Mouse (Mus musculus) urinary bladder, postnatal 25 days (tissue): Measurements from ENCODE around the gene Lmx1a.

ENCODE experiments used
- DNase-seq: peaks from one replicate; pipeline ENCODE4 v3.0.0; 2022; ENCODE audit warnings: low spot score

The Lmx1a gene

GRCm38 (mm10) chr1:167689232-167689261 lies at the start of gene Lmx1a:
TSS of gene Lmx1a (plus strand) at chr1:167689237.
- no peak for DNase-seq

DNA sequence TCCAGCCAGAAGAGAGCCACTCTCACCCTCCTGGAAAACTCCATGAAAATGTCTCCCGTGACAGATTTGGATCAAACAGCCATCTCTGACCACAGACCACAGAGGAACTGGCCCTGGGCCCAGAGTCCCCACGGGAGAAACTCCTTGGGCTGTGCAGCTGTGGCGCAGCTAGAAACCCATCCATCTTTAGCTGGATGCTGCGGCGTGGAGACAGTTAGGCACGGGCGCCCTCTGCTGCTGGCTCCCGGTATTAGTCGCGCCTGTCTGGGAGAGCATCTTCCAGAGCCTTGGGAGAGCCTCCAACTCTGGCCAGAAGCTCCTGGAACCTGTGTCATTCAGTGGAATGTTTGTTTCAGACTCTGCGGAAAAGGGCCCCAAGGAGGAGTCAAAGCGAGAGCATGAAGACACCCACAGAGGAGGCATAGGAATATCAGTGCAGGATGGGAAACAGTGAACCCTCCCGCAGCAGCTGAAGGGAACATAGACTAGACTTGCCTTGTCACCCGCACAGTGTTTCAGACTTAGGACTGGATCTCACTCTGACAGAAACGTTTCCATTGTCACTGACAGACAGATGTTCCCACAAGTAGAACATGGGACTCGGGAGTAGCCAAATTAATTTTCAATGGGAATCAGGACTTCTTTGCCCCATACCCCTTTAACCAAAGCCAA lies 44.0 kb upstream of the Lmx1a start:
- peak; percentile 82 for DNase-seq

GRCm38 (mm10) chr1:167648670-167649069 lies 40.4 kb upstream of the Lmx1a start:
- no peak for DNase-seq

DNA sequence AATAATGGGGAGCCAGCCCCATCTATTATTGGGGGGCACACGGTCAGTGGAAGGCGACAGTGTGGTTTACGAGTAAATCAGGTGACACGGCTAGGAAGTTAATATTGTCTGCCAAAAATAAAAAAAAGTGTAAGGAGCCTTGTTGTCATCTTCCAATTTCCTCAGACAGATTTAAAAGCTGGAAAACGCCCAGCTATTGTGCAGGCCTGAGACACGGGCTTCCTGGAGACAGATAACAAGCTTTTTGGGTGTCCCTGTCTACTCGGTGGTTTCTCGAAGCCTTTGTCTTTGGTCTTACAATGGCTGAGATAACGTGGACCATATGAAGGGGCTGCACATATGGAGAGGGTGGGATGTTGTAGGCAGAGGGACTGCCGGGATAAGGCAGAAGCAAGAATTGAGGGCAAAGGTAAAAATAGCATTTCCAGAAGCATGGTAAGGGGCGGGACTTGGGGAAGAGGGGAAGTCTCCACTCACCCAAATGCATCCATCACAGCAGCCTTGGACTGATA lies 39.9 kb upstream of the Lmx1a start:
- DNase-seq: no peak

- DNase-seq: no peak
Observed at GRCm38 (mm10) chr1:167652336-167652735, 36.7 kb upstream of the Lmx1a start.

DNA sequence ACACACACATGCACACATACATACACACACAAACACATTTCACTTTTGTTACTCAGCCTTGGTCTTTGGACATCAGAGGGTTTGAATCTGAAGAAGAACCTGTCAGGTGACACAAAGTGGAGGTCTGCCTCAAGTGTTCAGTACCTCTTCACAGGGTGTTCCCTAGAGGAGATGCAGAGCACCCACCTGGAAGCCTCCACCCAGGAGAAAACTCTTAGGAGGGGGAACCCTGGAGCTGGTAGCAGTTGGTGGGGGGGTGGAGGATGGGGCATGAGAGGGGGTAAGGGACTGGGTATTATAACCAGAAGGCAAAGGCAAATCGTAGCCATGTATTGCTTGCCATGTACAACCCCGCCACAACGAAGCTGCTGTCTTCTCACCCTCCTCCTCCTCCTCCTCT lies 30.0 kb upstream of the Lmx1a start:
- no peak for DNase-seq

- peak; percentile 32 for DNase-seq
Observed at GRCm38 (mm10) chr1:167660521-167661101, 28.4 kb upstream of the Lmx1a start.

DNA sequence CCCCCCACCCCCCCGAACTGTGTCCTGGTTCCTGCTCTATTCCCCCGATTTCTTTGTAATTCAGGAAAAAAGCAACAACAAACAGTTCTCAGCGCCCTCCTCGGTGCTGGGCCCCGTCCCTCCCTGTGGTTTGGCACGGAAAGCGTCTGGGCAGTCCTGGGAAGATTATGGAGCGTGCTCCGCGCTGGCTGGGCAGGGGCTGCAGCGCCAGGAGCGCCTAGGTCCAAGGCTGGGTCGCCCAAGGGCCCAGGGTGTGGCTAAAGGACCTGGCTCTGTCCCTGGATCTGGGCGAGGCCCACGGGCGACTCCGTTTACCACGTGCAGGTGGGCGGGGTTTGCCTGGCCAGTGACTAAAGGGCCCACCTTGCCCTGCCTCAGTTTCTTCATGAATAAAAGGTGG lies 27.9 kb upstream of the Lmx1a start:
- peak; percentile 6 for DNase-seq

DNA sequence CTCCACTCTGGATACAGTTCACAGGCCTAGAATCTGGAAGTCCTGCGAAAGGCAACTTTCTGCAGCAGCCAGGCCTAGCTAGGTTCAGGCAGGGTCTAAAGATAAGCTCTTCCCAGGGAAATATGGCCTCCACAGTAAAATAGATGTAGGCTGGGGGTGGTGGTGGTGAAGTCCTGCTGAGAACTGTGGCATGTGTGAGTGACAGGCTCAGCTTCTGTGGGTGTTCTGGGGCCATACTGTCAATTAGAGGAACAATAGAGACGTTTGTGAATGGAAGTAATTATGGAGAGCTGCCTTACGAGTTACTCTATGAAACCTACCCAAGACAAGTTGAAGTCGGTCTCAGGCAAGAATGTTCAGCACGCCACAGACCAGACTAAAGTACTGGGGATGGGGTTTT lies 25.9 kb upstream of the Lmx1a start:
- no peak for DNase-seq

DNA sequence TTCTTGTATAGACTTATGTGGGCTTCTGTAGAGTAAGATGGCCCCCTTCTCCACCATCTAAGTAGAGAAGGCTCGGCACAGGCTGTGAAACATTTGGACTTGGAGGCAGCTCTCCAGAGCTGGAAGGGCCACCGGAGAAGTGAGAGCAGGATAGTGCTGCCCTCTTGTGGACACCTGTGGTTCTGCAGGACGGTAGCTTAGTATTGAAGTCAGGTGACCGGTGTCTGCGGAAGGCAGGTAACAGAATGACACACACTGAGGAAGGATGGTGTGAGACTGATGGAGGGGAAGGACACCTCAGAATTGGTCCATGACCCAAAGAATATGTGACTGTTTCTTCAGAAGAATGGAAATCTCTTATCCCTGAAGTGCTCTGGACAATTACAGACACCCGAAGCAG lies 19.2 kb upstream of the Lmx1a start:
- DNase-seq: peak; percentile 54

DNA sequence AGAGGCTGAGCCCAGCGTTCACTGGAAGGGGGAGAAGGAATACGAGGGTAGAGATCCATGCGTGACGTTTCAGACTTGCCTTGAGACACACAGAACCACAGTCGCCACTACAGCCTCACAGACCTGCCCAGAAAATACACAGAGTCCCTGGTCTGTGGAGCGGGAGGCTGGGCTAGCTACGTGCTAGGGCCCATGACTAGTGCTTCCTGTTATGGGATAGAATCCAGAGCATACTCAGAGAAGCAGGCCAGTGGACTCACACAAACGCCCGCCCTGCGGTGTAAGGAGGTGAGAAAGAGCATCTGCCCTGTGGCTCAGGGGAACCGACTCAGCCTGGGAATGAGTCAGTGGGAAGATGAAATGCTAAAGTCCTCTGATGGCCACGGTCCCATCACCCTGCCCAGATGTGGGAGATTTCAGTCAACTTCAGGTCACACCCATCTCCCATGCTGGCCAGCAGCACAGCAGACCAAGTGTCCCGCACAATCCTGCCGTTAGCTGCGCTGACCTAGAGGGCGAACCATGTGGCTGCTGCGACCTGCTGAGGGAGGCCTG lies 16.5 kb upstream of the Lmx1a start:
- no peak for DNase-seq

- no peak for DNase-seq
Observed at GRCm38 (mm10) chr1:167679061-167679460, 10.0 kb upstream of the Lmx1a start.

DNA sequence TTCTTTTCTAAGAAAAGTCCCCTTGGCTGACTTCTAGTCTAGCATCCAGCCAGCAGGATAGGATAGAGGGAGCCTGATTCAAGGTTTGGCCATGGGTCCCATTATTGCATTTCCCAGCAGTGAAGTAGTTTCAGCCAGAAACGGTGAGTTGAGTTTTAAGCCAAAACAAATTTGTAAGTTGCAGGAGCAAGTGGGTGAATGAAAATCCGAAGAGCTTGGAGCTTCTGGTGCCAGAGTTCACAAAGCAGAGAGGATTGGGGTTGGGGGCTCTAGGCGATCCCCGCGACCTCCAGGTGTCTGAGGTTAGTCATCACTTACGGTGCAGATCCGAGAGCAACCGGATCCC lies 1.1 kb upstream of the Lmx1a start:
- no peak for DNase-seq

DNA sequence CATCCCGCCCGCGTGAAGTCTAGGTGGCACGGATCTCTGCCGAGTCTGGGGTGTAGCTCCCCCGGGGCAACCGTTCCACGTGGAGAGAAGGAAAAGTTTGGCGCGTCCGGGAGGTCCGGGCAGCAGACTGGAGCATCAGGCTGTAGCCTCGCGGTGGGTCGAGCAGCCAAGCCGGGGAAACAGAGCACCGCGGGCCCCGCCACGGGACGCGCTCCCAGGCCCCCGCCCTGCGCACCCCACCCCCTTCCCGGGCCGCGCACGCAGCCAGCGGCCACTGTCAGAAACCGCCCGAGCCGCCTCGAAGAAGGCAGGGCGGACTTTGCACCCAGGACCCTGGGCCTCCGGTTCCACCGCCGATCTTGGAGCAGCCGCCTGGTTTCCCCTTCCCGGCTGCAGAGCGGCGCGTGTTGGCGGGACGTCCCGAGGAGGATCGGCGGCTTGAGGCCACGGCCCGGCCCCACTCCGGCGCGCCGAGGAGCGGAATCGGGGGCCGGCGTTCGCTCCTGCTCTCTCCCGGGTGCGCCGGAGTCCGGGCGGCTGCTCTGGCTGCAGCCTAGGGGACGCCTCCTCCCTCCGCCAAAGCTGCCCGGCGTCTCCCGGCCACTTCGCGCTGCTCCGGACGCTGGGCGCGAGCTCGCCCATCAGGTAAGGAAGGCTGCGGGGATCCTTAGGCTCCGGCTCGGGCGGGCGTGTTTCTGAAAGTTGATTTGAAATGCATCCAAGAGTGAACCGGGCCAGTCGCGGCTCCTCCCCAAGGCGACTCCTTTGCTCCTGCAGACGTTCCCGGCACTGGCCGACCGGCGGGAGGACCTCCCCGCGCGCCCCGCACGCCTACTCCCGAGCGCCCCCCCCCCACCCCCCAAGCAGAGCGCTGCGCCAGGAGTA lies 448 bp upstream of the Lmx1a start:
- DNase-seq: peak; percentile 9

DNA sequence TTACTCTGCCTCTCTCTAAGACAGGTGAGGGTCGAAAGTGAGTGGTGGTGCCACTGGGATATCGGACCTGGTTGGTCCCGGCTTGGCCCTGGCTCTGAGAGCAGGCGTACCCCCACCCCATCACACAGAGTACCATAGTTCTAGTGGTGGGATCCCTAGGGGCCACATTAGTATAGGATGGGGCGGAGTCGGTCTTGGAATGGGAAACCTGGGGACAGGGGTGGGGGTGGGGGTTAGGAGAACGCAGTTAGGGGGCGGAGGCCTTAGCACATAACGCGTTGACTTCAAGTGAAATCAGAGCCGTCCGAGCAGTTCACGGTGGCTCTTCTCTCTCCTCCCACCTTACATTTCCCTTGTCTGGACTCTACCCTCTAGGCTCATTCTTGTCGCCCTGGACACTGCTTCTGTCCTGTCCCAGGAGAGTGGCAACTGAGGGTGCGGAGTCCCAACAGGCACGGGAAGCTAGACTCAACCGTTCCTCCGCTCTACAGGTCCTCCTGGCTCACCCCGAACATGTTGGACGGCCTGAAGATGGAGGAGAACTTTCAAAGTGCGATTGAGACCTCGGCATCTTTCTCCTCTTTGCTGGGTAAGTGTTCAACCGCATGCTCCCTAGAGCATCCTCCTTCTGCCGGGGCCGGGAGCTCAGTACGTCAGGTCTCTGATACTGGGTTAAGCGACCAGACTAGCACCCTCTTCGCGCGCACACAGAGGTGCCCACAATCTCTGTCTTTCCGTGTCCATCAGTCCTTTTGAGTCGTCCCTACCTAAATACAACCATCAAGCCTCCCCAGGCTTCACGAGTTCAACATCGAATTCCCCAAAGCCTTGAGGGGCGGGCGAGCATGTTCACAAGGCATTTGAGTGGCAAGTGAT lies 463 bp downstream of the Lmx1a start:
- no peak for DNase-seq

GRCm38 (mm10) chr1:167690138-167690710 lies 1.2 kb downstream of the Lmx1a start:
- no peak for DNase-seq

DNA sequence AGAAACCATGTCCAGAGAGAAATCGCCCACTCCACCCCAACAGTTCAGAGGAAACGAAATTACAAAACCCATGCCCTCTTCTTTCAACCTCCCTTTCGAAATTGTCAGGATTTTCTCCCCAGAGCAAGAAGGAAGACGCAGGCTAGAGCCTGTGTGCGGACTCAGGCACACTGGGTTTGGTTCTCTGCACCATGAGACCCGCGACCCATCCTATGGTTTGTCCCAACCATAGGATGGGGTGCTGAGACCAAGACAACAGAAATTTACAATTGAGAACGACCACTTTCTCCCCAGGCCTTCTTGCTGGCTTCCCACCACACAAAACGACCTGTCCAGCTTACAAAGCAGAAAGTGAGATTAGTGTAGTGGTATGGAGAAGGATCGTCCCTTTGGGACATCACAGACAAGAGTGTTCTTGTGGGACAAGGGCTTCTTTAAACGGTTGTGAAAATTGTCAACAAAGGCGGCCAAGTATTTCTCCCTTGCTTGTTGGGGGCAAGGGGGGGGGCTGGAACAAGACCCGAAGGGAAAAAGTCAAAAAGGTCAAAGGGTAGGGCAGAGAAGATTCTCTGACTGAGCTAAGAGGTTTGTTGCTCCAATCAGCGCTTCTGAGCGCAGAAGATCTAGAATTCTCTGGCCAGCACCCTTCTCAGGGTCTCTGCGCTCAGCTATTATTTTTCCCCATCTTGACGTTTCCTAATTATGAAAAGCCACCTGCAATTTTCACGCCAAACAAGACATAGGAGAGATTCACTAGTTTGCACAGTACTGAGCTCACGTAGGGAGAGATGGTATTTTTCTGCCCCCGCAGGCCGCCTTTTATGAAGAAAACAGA lies 1.9 kb downstream of the Lmx1a start:
- DNase-seq: no peak

GRCm38 (mm10) chr1:167691911-167692682 lies 3.1 kb downstream of the Lmx1a start:
- no peak for DNase-seq

DNA sequence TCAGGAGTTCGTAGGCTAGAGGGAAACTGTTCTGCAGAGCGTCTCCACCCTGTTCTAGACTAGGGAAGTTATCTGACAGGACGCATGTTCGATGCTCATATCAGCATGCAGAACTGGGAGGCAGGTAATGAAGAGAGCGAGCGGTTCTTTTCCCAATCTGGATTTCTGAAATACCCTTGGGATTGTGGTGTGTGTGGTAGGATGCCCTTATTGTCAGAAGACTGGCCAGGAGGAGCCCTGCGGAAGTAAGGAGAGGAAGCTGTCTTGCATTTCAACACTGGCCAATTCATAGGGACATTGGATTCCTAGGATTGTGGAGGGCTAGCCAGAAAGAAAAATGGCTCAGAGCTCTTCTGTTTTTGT lies 3.6 kb downstream of the Lmx1a start:
- DNase-seq: no peak

DNA sequence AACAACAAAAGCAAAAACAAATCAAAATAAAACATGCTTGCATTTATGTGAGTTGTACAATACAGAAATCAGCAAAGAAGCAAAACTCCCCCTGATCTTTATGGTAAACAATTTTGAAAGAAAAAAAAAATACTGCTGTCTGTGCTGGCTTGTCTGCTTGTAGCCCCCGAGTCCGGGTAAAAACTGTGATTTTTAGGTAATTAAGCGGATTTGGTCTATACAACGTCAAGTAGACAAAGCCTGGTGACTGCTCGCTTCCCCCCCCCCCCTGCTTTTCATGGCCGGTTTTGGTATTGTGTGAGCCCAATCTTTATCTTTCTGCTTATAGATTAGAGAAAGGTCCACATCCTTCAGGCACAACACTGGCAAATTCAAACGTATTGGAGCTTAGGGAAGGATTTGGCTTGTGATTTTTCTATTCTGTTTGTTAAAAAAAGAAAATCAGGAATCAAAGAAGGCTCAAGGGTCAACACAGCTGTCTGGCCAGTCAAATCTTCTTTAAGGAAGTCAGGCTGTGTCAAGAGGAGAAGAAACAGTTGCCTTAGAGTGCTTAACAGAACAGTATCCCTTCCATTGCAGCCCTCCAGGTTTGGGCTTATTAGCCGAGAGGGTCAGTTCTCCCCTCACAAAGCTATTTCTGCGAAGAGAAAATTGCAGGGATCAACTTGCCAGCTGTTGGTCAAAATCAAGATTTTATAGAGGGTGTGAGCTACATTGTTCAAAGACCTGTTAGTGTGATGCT lies 4.6 kb downstream of the Lmx1a start:
- no peak for DNase-seq
